In the genomic region with DNA sequence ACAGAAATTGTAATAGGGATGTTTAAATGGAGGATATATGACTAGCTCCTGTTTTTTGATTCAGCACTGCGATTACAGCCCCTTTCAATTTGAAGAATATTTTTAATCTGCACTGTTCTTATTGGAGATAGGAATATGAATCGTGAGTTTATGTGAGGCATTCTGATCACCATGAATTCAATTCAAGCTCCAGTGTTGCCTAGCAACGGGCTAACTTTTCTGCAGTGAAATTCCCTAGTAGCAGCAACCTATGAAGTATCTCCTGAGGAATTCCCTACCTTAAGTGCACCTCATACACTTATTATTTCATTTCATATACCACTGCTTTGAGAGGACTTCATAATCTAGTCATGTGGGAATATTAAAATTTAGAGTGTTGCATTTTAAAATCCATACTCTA, we compare ENCODE assay signal across 11 mouse cellular contexts.
A peak's percentile ranks its signal among the peaks of the same experiment; 100 is the strongest.
DNase-seq lines count a peak whose midpoint lies in the region; ATAC-seq lines count a peak whose summit lies in the region.
"Had no signal": no experiment of that assay in that cellular context is flagged by ENCODE, and none has a peak within 500 bp of the region (broad histone marks: within the 10 kb centered on the region; RNA-seq: fewer than 3 reads in every experiment).

No protein-coding gene starts in this region.

- H3K4me2 ChIP-seq in forebrain, embryonic 16.5 days (ENCODE audit: low read length) = no peak overlapping the region
- H3K4me2 ChIP-seq in forebrain, embryonic 13.5 days = no peak overlapping the region
- H3K4me2 ChIP-seq in embryonic facial prominence, embryonic 14.5 days (ENCODE audit: low read depth, low read length) = no peak overlapping the region
- H3K4me2 ChIP-seq: limb, embryonic 12.5 days had no signal

- no peaks in the 10 kb centered on the region for H3K4me1 ChIP-seq in forebrain, embryonic 16.5 days (replicated peaks; ENCODE audit: control insufficient read depth, insufficient read depth, low read length)
- no peaks in the 10 kb centered on the region for H3K4me1 ChIP-seq in forebrain, embryonic 13.5 days
- H3K4me1 ChIP-seq in embryonic facial prominence, embryonic 14.5 days (ENCODE audit: control insufficient read depth, insufficient read depth, low read length) = no peaks in the 10 kb centered on the region
- H3K4me1 ChIP-seq: limb, embryonic 12.5 days had no signal

- H3K27ac ChIP-seq in forebrain, embryonic 16.5 days (ENCODE audit: low read length) = no peak overlapping the region
- H3K27ac ChIP-seq in forebrain, embryonic 13.5 days = no peak overlapping the region
- no peak overlapping the region for H3K27ac ChIP-seq in embryonic facial prominence, embryonic 14.5 days (replicated peaks; ENCODE audit: low read depth, low read length)
- H3K27ac ChIP-seq: limb, embryonic 12.5 days; macrophage had no signal

- intact Hi-C loops in left cerebral cortex, postnatal 14 days (cut with DNase I) = no loop called here
- intact Hi-C loops in left cerebral cortex, postnatal 36 days (cut with DNase I) = no loop called here

- H3K9ac ChIP-seq in forebrain, embryonic 16.5 days (replicated peaks; ENCODE audit: low read depth, low read length) = no peak overlapping the region
- H3K9ac ChIP-seq in forebrain, embryonic 13.5 days = no peak overlapping the region
- H3K9ac ChIP-seq in embryonic facial prominence, embryonic 14.5 days (ENCODE audit: low read depth, low read length) = no peak overlapping the region
- H3K9ac ChIP-seq: limb, embryonic 12.5 days had no signal

- ATAC-seq in forebrain, embryonic 16.5 days = peak; percentile 59; the same call in 1 of the 2 replicates
- ATAC-seq in forebrain, embryonic 13.5 days = no peak
- ATAC-seq in embryonic facial prominence, embryonic 14.5 days (ENCODE audit: low read depth) = no peak

- H3K27me3 ChIP-seq in forebrain, embryonic 16.5 days (replicated peaks; ENCODE audit: control insufficient read depth, insufficient read depth, low read length) = no peaks in the 10 kb centered on the region
- H3K27me3 ChIP-seq in forebrain, embryonic 13.5 days = no peaks in the 10 kb centered on the region
- H3K27me3 ChIP-seq in embryonic facial prominence, embryonic 14.5 days (replicated peaks; ENCODE audit: control insufficient read depth, insufficient read depth, low read length) = no peaks in the 10 kb centered on the region
- H3K27me3 ChIP-seq: limb, embryonic 12.5 days had no signal

- DNase-seq in left cerebral cortex, postnatal 14 days (ENCODE audit: low spot score in 2 of 2) = peak; percentile 52 to 57
- no peak for DNase-seq in left cerebral cortex, postnatal 36 days (ENCODE audit: low spot score in 2 of 2)
- peak; percentile 12 for DNase-seq in embryonic facial prominence, embryonic 14.5 days (ENCODE audit: low spot score)
- DNase-seq in right cerebral cortex, postnatal 14 days = peak; percentile 10
- no peak for DNase-seq in heart, adult 18-20 months
- no peak for DNase-seq in embryo, embryonic 10 days (ENCODE audit: low spot score)
- DNase-seq: adrenal gland, postnatal 10 days had no signal

- no peaks in the 10 kb centered on the region for H3K36me3 ChIP-seq in forebrain, embryonic 16.5 days (ENCODE audit: control insufficient read depth, insufficient read depth)
- H3K36me3 ChIP-seq in forebrain, embryonic 13.5 days (ENCODE audit: poor library complexity, severe bottlenecking) = no peaks in the 10 kb centered on the region
- no peaks in the 10 kb centered on the region for H3K36me3 ChIP-seq in embryonic facial prominence, embryonic 14.5 days (ENCODE audit: control insufficient read depth, insufficient read depth, low read length)
- H3K36me3 ChIP-seq: limb, embryonic 12.5 days had no signal

- no peak overlapping the region for H3K4me3 ChIP-seq in forebrain, embryonic 16.5 days (replicated peaks; ENCODE audit: low read length)
- H3K4me3 ChIP-seq in forebrain, embryonic 13.5 days = no peak overlapping the region
- H3K4me3 ChIP-seq in embryonic facial prominence, embryonic 14.5 days (ENCODE audit: low read depth, low read length) = no peak overlapping the region
- H3K4me3 ChIP-seq: limb, embryonic 12.5 days had no signal

- WGBS in forebrain, embryonic 16.5 days = 58% methylated on average over 3 of the region's 3 CpGs
- 64% methylated on average over 3 of the region's 3 CpGs for WGBS in forebrain, embryonic 13.5 days
- 63% methylated on average over 3 of the region's 3 CpGs for WGBS in embryonic facial prominence, embryonic 14.5 days

- H3K9me3 ChIP-seq in forebrain, embryonic 16.5 days (ENCODE audit: control insufficient read depth, low read length) = no peaks in the 10 kb centered on the region
- no peaks in the 10 kb centered on the region for H3K9me3 ChIP-seq in forebrain, embryonic 13.5 days (replicated peaks)
- no peaks in the 10 kb centered on the region for H3K9me3 ChIP-seq in embryonic facial prominence, embryonic 14.5 days (ENCODE audit: control insufficient read depth, low read length)
- H3K9me3 ChIP-seq: limb, embryonic 12.5 days had no signal

Comparison
In these comparisons a context has a peak if more than half of its experiments do, and no peak if none do; other contexts are left out.
1. DNase-seq: peak in left cerebral cortex, postnatal 14 days (2 of 2), embryonic facial prominence, embryonic 14.5 days (single experiment) and right cerebral cortex, postnatal 14 days (single experiment); none in left cerebral cortex, postnatal 36 days (0 of 2), heart, adult 18-20 months (0 of 2) and embryo, embryonic 10 days (single experiment).